Mouse (Mus musculus) hindbrain, embryonic 14.5 days (tissue): ENCODE data around the gene Lrfn4. TPM values are rescaled to one million over a fixed set of nuclear protein-coding genes. Genes with fewer than 3 reads are reported as not detected.

ENCODE experiments used
- ATAC-seq: fragments of 200-750 bp; cut with Nextera tagmentation; 2 replicates; pipeline ENCODE4 v1.8.0; 2017; ENCODE audit warnings: moderate number of reproducible peaks, mild to moderate bottlenecking, moderate TSS enrichment, moderate library complexity; ENCODE audit not compliant: low FRiP score
- DNase-seq: peaks from one replicate; pipeline ENCODE4 v3.0.0-alpha.2; 2015; ENCODE audit warnings: low spot score
- H3K27ac ChIP-seq: fragments of 300-500 bp; sonication (generic); 2 replicates; pipeline ENCODE4 v1.5.1; 2014; ENCODE audit warnings: mild to moderate bottlenecking, moderate library complexity
- H3K27me3 ChIP-seq: fragments of 300-500 bp; sonication (generic); 2 replicates; pipeline ENCODE4 v1.6.1; 2014; ENCODE audit warnings: mild to moderate bottlenecking, low read length, mixed read lengths; ENCODE audit not compliant: control insufficient read depth, insufficient read depth
- H3K36me3 ChIP-seq: fragments of 300-500 bp; sonication (generic); replicated peaks from 2 replicates; pipeline ENCODE4 v1.6.1; 2014; ENCODE audit not compliant: control insufficient read depth, insufficient read depth
- H3K4me1 ChIP-seq: fragments of 300-500 bp; sonication (generic); replicated peaks from 2 replicates; pipeline ENCODE4 v1.6.1; 2014; ENCODE audit warnings: antibody characterized with exemption, low read length, mixed read lengths; ENCODE audit not compliant: control insufficient read depth, insufficient read depth
- H3K4me2 ChIP-seq: fragments of 300-500 bp; sonication (generic); replicated peaks from 2 replicates; pipeline ENCODE4 v1.6.1; 2014; ENCODE audit warnings: mild to moderate bottlenecking, moderate library complexity
- H3K4me3 ChIP-seq: fragments of 300-500 bp; sonication (generic); replicated peaks from 2 replicates; pipeline ENCODE4 v1.5.1; 2014; ENCODE audit warnings: mild to moderate bottlenecking, low read length
- H3K9ac ChIP-seq: fragments of 300-500 bp; sonication (generic); 2 replicates; pipeline ENCODE4 v1.6.1; 2014
- H3K9me3 ChIP-seq: fragments of 300-500 bp; sonication (generic); 2 replicates; pipeline ENCODE4 v1.6.1; 2016; ENCODE audit warnings: low read length; ENCODE audit not compliant: control insufficient read depth
- WGBS: fragments of 180-500 bp; shearing (Covaris S2); extraction: QIAGEN DNeasy Blood & Tissue Kit; methylation state at CpG from one replicate; pipeline ENCODE4 v1.1.7; 2014; 5-methylcytosine and 5-hydroxymethylcytosine counted together
- polyA plus RNA-seq: library from polyadenylated mRNA; unstranded; fragments of >200 nt; fragmentation: Nextera tagmentation; extraction: Ambion mirVana; gene quantifications from 2 replicates; pipeline ENCODE4 v1.2.1, GENCODE M21; 2014

Gene Lrfn4
- polyA plus RNA-seq, 1 experiment from 2014 or later = 17.9 TPM

DNA sequence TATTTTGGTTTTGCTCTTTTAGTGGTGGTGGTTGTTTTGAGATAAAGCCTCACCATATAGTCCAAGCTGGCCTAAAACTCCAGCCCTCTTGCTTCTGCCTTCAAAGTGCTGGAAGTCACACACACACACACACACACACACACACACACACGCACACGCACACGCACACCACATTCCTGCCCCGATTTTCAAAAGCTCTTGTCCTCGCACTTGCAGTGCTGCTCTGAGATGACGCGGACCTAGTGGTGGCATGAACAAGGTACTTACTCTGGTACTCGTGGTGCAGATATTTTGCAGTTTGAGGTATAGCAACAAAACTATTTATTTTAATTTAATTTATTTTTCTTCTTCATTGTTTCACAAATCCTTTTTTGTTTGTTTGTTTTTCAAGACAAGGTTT is 43.0 kb downstream of the Lrfn4 start:
- Histone ChIP-seq H3K4me1 (no peaks in the 10 kb centered on the region), H3K27ac (no peak overlapping the region), H3K4me3 (no peak overlapping the region), H3K9ac (no peak overlapping the region), H3K27me3 (no peaks in the 10 kb centered on the region), H3K9me3 (no peaks in the 10 kb centered on the region), H3K4me2 (no peak overlapping the region), H3K36me3 (no peaks in the 10 kb centered on the region)
- ATAC-seq = no peak
- no peak for DNase-seq
- 87% methylated on average over 8 of the region's 8 CpGs for WGBS

DNA sequence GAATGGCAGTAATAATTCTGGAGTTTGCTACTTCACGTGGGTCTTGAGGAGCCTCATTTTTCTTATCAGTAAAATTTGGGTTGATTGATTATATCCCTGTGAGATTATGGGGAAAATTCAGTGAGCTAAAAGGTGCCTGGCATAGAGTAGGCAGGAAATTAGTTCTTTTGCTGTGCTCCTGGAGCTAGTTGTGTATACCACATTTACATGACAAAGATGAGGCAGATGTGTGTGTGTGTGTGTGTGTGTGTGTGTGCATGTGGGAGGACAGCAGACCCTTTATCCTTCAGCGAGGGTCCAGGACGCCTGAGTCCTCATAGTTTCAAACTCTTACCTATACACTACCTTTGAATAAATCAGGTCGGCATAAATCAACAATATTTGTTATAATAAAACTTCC is 43.4 kb downstream of the Lrfn4 start:
- no peaks in the 10 kb centered on the region for H3K27me3 ChIP-seq
- H3K4me1 ChIP-seq = no peaks in the 10 kb centered on the region
- DNase-seq (no peak), ATAC-seq (no peak)
- no peaks in the 10 kb centered on the region for H3K9me3 ChIP-seq
- no peak overlapping the region for H3K4me3 ChIP-seq
- H3K9ac ChIP-seq = no peak overlapping the region
- no peaks in the 10 kb centered on the region for H3K36me3 ChIP-seq
- WGBS = 56% methylated on average over 4 of the region's 4 CpGs
- no peak overlapping the region for H3K4me2 ChIP-seq
- no peak overlapping the region for H3K27ac ChIP-seq

DNA sequence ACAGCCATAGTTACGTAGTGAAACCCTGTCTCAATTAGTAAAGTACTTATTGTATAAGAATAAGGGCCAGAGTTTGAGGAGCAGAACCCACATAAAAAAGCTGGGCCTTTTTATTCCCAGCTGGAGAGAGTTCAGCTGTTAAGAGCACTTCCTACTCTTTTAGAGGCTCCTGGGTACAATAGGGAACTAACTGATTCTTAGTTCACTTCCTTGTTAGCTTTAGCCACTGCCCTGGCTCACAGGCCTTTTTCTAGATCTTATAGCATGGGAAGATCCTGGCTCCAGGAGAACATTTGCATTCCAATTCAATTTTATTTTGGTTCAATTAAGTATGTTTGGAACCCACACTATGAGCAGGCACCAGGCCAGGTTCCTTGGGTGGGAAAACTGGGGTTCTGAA is 43.8 kb downstream of the Lrfn4 start:
- no peaks in the 10 kb centered on the region for H3K4me1 ChIP-seq
- H3K9me3 ChIP-seq = no peaks in the 10 kb centered on the region
- H3K4me2 ChIP-seq = no peak overlapping the region
- ATAC-seq (no peak), DNase-seq (no peak)
- H3K36me3 ChIP-seq = no peaks in the 10 kb centered on the region
- no peak overlapping the region for H3K4me3 ChIP-seq
- no peak overlapping the region for H3K9ac ChIP-seq
- H3K27ac ChIP-seq = peak overlapping the region; percentile 64
- WGBS = 92% methylated on average over 1 of the region's 1 CpGs
- no peaks in the 10 kb centered on the region for H3K27me3 ChIP-seq

DNA sequence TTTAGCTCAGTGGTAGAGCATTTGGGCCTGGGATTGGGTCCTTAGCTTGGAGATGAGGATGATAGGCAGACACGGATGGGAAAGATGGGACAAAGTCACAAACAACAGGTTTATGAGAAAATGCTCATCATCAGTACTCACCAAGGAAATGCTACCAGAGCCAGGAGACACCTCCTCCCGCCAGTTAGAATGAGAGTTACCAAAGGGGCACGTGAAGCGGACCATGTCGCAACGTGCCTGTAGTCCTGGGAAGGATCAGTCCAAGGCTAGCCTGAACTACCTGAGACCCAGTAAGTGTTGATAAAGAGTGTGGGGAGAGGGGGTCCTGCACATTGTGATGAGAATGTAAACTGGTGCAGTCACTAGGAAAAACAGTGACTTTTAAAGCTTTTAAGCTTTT is 44.7 kb downstream of the Lrfn4 start:
- ATAC-seq = no peak
- Histone ChIP-seq H3K9ac (no peak overlapping the region), H3K27me3 (no peaks in the 10 kb centered on the region), H3K4me3 (no peak overlapping the region), H3K9me3 (no peaks in the 10 kb centered on the region), H3K36me3 (no peaks in the 10 kb centered on the region), H3K4me2 (no peak overlapping the region), H3K4me1 (no peaks in the 10 kb centered on the region), H3K27ac (0 out of 2 replicates have a peak overlapping the region, but pooled peaks have one; percentile 26)
- 91% methylated on average over 6 of the region's 6 CpGs for WGBS
- no peak for DNase-seq

DNA sequence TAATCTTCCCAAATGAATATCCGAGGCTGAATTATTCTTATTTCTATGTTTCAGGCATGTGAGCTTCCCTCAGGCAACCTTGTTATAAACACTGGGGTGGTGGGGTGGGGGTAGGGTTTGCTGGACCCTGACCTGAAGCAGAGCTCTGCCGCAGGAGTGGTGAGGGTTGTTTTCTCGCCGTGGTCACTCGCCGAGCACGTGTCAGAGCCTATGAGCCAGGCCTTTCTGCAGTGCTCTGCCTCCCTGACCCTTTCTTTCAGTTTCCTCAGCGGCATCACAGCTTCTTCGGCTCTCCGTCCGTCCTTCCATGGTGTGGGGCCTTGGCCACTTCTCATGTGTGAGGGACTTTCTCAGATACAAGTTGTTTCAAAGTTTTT is 45.2 kb downstream of the Lrfn4 start:
- Histone ChIP-seq H3K27ac (no peak overlapping the region), H3K9me3 (no peaks in the 10 kb centered on the region), H3K36me3 (no peaks in the 10 kb centered on the region), H3K4me2 (no peak overlapping the region), H3K4me3 (no peak overlapping the region), H3K4me1 (no peaks in the 10 kb centered on the region), H3K9ac (no peak overlapping the region), H3K27me3 (no peaks in the 10 kb centered on the region)
- no peak for DNase-seq
- WGBS = 85% methylated on average over 11 of the region's 11 CpGs
- no peak for ATAC-seq

DNA sequence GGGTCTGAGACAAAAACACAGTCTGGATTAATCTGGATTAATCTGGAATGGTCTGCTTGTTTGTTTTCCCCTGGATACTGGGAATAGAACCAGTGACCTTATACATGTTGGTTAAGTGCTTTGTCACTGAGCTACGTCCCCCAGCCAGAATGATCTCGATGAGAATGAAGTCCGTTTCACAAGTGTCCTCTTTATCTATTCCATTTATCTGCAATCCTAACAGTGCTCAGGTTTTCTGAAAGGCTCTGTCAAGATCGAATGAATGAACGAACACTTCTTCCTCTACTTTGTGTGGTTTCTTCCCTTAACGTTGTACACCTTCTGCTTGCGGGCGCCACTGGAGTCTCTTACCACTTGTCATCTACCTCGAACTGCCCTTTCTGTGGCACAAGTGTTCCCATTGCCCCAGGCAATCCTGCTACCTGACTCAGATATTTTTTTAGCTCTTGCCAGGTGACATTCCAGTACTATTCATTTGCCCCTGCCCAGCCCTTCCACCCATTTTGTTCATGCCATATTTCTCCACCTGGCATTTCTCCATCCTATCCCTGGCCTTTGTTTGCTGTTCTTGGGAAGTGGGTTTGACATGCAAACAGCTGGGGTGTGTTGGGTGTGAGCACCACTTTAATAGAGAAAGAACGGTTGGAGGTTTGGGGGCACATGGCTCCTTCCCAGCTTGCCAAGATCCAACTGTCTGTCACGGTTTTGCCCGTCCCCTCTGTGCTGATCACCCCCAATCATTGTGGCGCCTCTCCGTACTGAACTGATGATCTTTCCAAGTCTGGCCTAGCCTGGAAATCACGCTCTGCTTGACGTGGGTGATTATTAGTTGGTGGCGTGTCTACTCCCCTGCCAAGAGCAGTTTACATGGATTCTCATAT is 45.9 kb downstream of the Lrfn4 start:
- no peaks in the 10 kb centered on the region for H3K4me1 ChIP-seq

DNA sequence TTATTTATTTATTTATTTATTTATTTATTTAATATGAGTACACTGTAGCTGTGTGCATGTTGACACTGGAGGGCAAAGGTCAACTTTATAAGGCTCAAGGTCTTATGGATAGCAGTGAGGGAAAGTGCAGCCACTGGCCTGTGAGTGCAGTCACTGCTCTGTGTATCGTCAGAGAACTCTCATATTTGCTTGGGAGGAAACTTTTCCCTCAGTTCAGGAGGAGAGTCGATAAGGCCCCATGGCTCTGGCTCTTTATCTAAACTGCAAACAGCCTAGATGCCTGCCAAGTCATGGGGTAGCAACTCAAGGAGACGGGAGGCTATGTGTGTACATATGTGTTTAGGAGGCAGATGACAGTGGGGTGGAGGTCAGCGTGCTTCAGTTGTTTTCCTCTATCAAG is 46.6 kb downstream of the Lrfn4 start:
- H3K9me3 ChIP-seq = no peaks in the 10 kb centered on the region
- H3K4me2 ChIP-seq = no peak overlapping the region
- no peaks in the 10 kb centered on the region for H3K36me3 ChIP-seq
- ATAC-seq (no peak), DNase-seq (no peak)
- no peak overlapping the region for H3K4me3 ChIP-seq
- H3K27ac ChIP-seq = no peak overlapping the region
- no peak overlapping the region for H3K9ac ChIP-seq
- 81% methylated on average over 4 of the region's 4 CpGs for WGBS
- H3K4me1 ChIP-seq = no peaks in the 10 kb centered on the region
- no peaks in the 10 kb centered on the region for H3K27me3 ChIP-seq

More for the DNA sequence above, 45.9 kb downstream of the Lrfn4 start:
- Histone ChIP-seq H3K9ac (no peak overlapping the region), H3K4me2 (no peak overlapping the region), H3K27me3 (no peaks in the 10 kb centered on the region), H3K36me3 (no peaks in the 10 kb centered on the region), H3K9me3 (no peaks in the 10 kb centered on the region), H3K4me3 (no peak overlapping the region), H3K27ac (no peak overlapping the region)
- DNase-seq = no peak
- ATAC-seq = no peak
- WGBS = 84% methylated on average over 17 of the region's 17 CpGs

DNA sequence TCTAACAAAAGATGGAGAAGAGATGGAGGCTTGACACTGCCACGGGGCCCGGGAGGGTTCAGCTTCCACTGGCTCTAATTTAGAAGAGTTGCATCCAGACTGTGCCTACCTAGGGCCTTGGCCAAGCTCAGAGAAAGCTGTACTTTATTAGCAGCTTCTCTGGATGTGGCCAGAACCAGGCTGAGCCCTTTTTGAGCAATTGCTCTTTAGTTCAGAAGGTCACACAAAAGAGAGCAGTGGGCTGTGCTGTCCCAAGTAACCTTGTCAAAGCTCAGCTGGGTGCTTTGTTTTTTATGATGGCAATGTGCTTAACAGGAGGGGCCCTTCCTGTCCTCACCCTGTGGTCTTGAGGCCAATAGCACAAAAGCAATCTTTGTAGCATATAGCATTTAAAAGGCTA is 47.8 kb downstream of the Lrfn4 start:
- Histone ChIP-seq H3K9me3 (no peaks in the 10 kb centered on the region), H3K9ac (no peak overlapping the region), H3K4me3 (no peak overlapping the region), H3K36me3 (no peaks in the 10 kb centered on the region), H3K4me1 (no peaks in the 10 kb centered on the region), H3K4me2 (no peak overlapping the region), H3K27ac (no peak overlapping the region), H3K27me3 (no peaks in the 10 kb centered on the region)
- DNase-seq = no peak
- 86% methylated on average over 2 of the region's 2 CpGs for WGBS
- no peak for ATAC-seq

DNA sequence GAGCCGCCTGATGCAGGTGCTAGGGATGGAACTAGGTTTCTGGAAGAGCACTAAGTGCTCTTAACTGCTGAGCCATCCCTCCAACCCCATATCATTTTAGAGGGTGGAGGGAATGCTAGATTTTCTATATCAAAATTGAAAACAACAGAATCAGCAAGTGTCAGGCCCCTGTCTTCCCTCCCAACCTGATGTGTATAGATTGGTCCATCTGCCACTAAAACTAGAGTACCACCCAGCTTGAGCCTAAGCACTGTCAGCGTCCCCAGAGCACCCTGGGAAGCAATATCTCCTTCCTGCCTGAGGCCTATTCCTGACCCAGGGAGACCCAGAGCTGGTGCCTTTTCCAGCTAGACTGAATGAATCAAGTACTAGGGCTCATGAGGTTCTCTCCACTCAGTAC is 48.6 kb downstream of the Lrfn4 start:
- no peaks in the 10 kb centered on the region for H3K4me1 ChIP-seq
- H3K9me3 ChIP-seq = no peaks in the 10 kb centered on the region
- H3K27me3 ChIP-seq = no peaks in the 10 kb centered on the region
- DNase-seq (no peak), ATAC-seq (no peak)
- 81% methylated on average over 2 of the region's 2 CpGs for WGBS
- no peak overlapping the region for H3K9ac ChIP-seq
- no peak overlapping the region for H3K4me2 ChIP-seq
- no peak overlapping the region for H3K4me3 ChIP-seq
- no peak overlapping the region for H3K27ac ChIP-seq
- H3K36me3 ChIP-seq = no peaks in the 10 kb centered on the region

DNA sequence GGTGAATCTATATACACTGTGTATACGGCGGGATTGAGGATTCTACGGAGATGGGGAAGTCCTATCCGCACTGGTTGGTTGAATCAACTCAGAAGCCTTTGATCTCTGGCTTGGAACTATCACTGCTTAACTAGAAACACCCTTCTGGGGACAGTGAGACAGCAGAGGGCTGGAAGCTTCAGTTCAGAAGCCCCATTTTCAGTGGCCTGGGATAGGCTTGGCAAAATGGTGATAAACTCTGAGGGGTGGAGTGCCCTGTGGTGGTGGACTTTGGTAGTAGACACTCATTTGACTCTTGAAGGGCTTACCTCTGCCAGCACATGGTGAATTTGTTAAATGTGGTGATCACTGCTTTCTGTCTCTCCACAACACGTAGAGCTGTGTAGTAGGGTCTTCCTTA is 49.8 kb downstream of the Lrfn4 start:
- no peak overlapping the region for H3K4me2 ChIP-seq
- H3K4me1 ChIP-seq = no peaks in the 10 kb centered on the region
- H3K27ac ChIP-seq = no peak overlapping the region
- DNase-seq = no peak
- H3K36me3 ChIP-seq = no peaks in the 10 kb centered on the region
- H3K27me3 ChIP-seq = no peaks in the 10 kb centered on the region
- 93% methylated on average over 5 of the region's 5 CpGs for WGBS
- no peak overlapping the region for H3K4me3 ChIP-seq
- ATAC-seq = no peak
- H3K9me3 ChIP-seq = no peaks in the 10 kb centered on the region
- no peak overlapping the region for H3K9ac ChIP-seq
